Mouse (Mus musculus): ENCODE results near the gene Rnf10.

GRCm38 (mm10) chr5:115316968-115317644, 44.4 kb upstream of the Rnf10 start:
- TF ChIP-seq POLR2A (IDR thresholded peaks at IDR 0.05; ENCODE audit: control insufficient read depth, extremely low read depth, insufficient read depth, low read length, poor library complexity), result no peak
- TF ChIP-seq CTCF (IDR thresholded peaks at IDR 0.05; ENCODE audit: borderline replicate concordance, control insufficient read depth, extremely low read depth, insufficient read depth, low read length, poor library complexity), result no peak
